Mouse (Mus musculus): ENCODE data around the gene Ankub1. TPM values are rescaled to one million over a fixed set of nuclear protein-coding genes. Genes with fewer than 3 reads are reported as not detected.
A peak's percentile ranks its signal among the peaks of the same experiment; 100 is the strongest.

Ankub1 gene
- total and polyA plus RNA-seq, 2 experiments from 2014 or later = 0.34 to 1.2 TPM

GRCm38 (mm10) chr3:57651231-57651864 is 41.3 kb downstream of the Ankub1 start, which contains the start of gene Commd2:
Commd2 (minus strand) TSS chr3:57651715.
- Histone ChIP-seq H3K27ac (peak within 1 kb of the TSS; percentile 79), H3K36me3 (ENCODE audit: insufficient read depth, low read length) (0 out of 2 replicates have a peak, but pooled peaks cover 2% of the 10 kb centered on the region), H3K4me1 (ENCODE audit: insufficient read depth, low read length) (no peaks in the 10 kb centered on the region), H3K4me2 (ENCODE audit: low read depth, low read length) (peak within 1 kb of the TSS; percentile 76), H3K9me3 (ENCODE audit: low read length) (no peaks in the 10 kb centered on the region), H3K9ac (replicated peaks; ENCODE audit: low read length) (peak within 1 kb of the TSS; percentile 67), H3K27me3 (ENCODE audit: insufficient read depth, low read length) (no peaks in the 10 kb centered on the region), H3K4me3 (ENCODE audit: low read length) (peak within 1 kb of the TSS; percentile 78)
- WGBS = under 1% methylated on average over 42 of the region's 42 CpGs
- ATAC-seq (peak; percentile 99), DNase-seq (ENCODE audit: low spot score) (peak; percentile 92)
- TF ChIP-seq CTCF (IDR thresholded peaks at IDR 0.05; ENCODE audit: low read depth) = no peak

DNA sequence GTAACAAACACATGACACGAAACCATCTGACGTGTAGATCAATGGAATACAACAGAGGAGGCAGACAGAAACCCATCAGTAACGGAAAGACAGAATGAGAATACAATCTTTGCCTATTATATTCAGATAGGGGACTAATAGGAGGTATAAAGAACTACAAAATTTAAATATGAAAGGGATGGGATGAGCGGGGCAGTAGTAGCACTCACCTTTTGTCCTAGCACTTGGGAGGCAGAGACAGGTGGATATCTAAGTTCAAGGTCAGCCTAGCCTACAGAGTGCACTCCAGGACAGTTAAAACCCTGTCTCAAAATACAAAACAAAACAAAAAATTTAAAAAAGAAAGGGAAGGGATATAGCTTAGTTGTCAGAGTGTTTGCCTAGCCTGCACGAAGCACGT is 49.4 kb downstream of the Ankub1 start:
- no peak overlapping the region for H3K4me2 ChIP-seq (ENCODE audit: low read depth, low read length)
- H3K36me3 ChIP-seq (ENCODE audit: insufficient read depth, low read length) = peaks cover 10% of the 10 kb centered on the region; the same call in 1 of the 2 replicates
- H3K9ac ChIP-seq (replicated peaks; ENCODE audit: low read length) = no peak overlapping the region
- no peaks in the 10 kb centered on the region for H3K9me3 ChIP-seq (ENCODE audit: low read length)
- H3K4me3 ChIP-seq (ENCODE audit: low read length) = no peak overlapping the region
- no peak for TF ChIP-seq CTCF (IDR thresholded peaks at IDR 0.05; ENCODE audit: low read depth)
- 89% methylated on average over 6 of the region's 6 CpGs for WGBS
- DNase-seq (ENCODE audit: low spot score) = no peak
- ATAC-seq = no peak
- no peaks in the 10 kb centered on the region for H3K4me1 ChIP-seq (ENCODE audit: insufficient read depth, low read length)
- no peaks in the 10 kb centered on the region for H3K27me3 ChIP-seq (ENCODE audit: insufficient read depth, low read length)
- H3K27ac ChIP-seq = no peak overlapping the region

- Histone ChIP-seq H3K9ac (replicated peaks; ENCODE audit: low read length) (no peak overlapping the region), H3K4me3 (ENCODE audit: low read length) (no peak overlapping the region), H3K9me3 (ENCODE audit: low read length) (no peaks in the 10 kb centered on the region), H3K27ac (no peak overlapping the region), H3K4me2 (ENCODE audit: low read depth, low read length) (no peak overlapping the region), H3K36me3 (ENCODE audit: insufficient read depth, low read length) (no peaks in the 10 kb centered on the region), H3K27me3 (ENCODE audit: insufficient read depth, low read length) (no peaks in the 10 kb centered on the region), H3K4me1 (ENCODE audit: insufficient read depth, low read length) (no peaks in the 10 kb centered on the region)
- no peak for DNase-seq (ENCODE audit: low spot score)
- ATAC-seq = no peak
- no peak for TF ChIP-seq CTCF (IDR thresholded peaks at IDR 0.05; ENCODE audit: low read depth)
- 84% methylated on average over 6 of the region's 6 CpGs for WGBS
These were observed 55.0 kb downstream of the Ankub1 start for GRCm38 (mm10) chr3:57637596-57637995.

DNA sequence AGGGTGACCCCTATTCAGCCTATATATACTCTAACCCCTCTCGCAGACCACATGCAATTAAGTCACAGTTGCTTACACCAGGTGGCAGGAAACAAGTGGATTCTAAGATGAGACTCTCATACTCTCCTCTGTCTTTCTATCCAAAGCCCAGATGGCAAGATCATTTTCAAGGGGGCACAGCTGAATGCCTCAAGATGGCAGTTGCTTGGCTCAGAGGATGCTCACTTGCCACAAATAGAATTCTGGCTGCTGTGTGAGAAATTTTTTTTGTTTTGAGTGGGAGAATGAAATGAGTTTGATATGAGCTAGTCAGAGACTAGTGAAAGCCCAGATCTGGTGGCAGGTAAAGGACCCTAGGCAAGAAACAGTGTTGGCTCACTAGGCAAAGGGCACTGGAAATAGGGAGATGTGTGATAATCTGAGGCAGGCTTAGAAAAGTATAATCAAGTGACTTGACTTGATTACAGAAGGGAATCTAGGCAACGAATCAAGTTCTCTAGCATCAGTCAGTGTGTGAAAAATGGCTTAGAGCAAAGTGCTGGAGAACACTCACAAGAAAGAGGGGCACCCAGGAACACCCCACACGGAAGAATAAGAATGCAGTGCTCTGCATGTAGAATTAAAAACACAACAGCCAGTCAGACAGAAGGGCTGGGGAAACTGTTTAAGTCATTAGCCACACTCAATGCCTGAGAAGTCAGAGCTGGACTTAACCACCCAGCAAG is 57.7 kb downstream of the Ankub1 start:
- 79% methylated on average over 3 of the region's 3 CpGs for whole genome bisulfite sequencing

DNA sequence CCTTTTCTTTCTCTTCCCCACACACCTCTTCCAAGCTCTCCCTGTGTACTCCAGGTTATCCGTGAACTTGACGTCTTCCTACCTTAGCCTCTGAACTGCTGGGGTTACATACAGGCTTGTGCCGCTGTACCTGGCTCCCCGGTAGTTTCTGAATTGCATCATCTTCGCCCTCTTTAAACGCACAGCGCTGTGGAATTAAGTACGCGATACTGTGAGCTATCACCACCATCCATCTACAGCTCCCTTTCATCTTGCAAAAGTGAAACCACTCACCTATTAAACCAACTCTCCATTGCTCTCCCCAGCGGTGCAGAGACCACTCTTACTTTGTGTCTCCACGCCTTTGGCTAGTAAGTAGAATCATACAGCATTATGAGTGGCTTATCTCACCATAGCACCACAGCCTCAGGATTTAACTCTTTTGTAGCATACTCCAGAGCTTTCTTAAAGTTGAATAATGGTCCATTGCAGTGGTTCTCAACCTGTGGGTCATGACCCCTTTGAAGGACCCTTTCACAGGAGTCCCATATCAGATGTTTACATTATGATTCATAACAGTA is 65.6 kb downstream of the Ankub1 start:
- Histone ChIP-seq H3K4me2 (ENCODE audit: low read depth, low read length) (no peak overlapping the region), H3K27me3 (ENCODE audit: insufficient read depth, low read length) (no peaks in the 10 kb centered on the region), H3K4me1 (ENCODE audit: insufficient read depth, low read length) (no peaks in the 10 kb centered on the region), H3K27ac (no peak overlapping the region), H3K9ac (replicated peaks; ENCODE audit: low read length) (no peak overlapping the region), H3K9me3 (ENCODE audit: low read length) (no peaks in the 10 kb centered on the region), H3K36me3 (ENCODE audit: insufficient read depth, low read length) (no peaks in the 10 kb centered on the region), H3K4me3 (ENCODE audit: low read length) (no peak overlapping the region)
- no peak for DNase-seq (ENCODE audit: low spot score)
- TF ChIP-seq CTCF (IDR thresholded peaks at IDR 0.05; ENCODE audit: low read depth) = no peak
- no peak for ATAC-seq
- 90% methylated on average over 11 of the region's 11 CpGs for WGBS

More for the DNA sequence above, 57.7 kb downstream of the Ankub1 start:
- H3K4me3 ChIP-seq (ENCODE audit: low read length) = no peak overlapping the region
- no peaks in the 10 kb centered on the region for H3K36me3 ChIP-seq (ENCODE audit: insufficient read depth, low read length)
- H3K4me1 ChIP-seq (ENCODE audit: insufficient read depth, low read length) = no peaks in the 10 kb centered on the region
- no peak overlapping the region for H3K4me2 ChIP-seq (ENCODE audit: low read depth, low read length)
- ATAC-seq = no peak
- DNase-seq (ENCODE audit: low spot score) = no peak
- no peak for TF ChIP-seq CTCF (IDR thresholded peaks at IDR 0.05; ENCODE audit: low read depth)
- H3K27me3 ChIP-seq (ENCODE audit: insufficient read depth, low read length) = no peaks in the 10 kb centered on the region
- no peaks in the 10 kb centered on the region for H3K9me3 ChIP-seq (ENCODE audit: low read length)
- no peak overlapping the region for H3K27ac ChIP-seq
- H3K9ac ChIP-seq (replicated peaks; ENCODE audit: low read length) = no peak overlapping the region

GRCm38 (mm10) chr3:57625275-57625997 is 67.2 kb downstream of the Ankub1 start:
- Histone ChIP-seq H3K9ac (replicated peaks; ENCODE audit: low read length) (peak overlapping the region; percentile 37; the same call in 1 of the 2 replicates), H3K27me3 (ENCODE audit: insufficient read depth, low read length) (no peaks in the 10 kb centered on the region), H3K9me3 (ENCODE audit: low read length) (no peaks in the 10 kb centered on the region), H3K4me2 (ENCODE audit: low read depth, low read length) (peak overlapping the region; percentile 75), H3K36me3 (ENCODE audit: insufficient read depth, low read length) (no peaks in the 10 kb centered on the region), H3K4me3 (ENCODE audit: low read length) (peak overlapping the region; percentile 39), H3K4me1 (ENCODE audit: insufficient read depth, low read length) (no peaks in the 10 kb centered on the region), H3K27ac (0 out of 2 replicates have a peak overlapping the region, but pooled peaks have one; percentile 11)
- peak; percentile 84 for ATAC-seq
- TF ChIP-seq CTCF (IDR thresholded peaks at IDR 0.05; ENCODE audit: low read depth) = peak; percentile 90
- DNase-seq (ENCODE audit: low spot score) = peak; percentile 95
- WGBS = 8% methylated on average over 21 of the region's 21 CpGs
